Mouse (Mus musculus): ENCODE results near the gene Vax1. TPM values are rescaled to one million over a fixed set of nuclear protein-coding genes. Genes with fewer than 3 reads are reported as not detected.

Vax1 gene
- polyA plus RNA-seq, 1 experiment from 2014 or later = not detected

DNA sequence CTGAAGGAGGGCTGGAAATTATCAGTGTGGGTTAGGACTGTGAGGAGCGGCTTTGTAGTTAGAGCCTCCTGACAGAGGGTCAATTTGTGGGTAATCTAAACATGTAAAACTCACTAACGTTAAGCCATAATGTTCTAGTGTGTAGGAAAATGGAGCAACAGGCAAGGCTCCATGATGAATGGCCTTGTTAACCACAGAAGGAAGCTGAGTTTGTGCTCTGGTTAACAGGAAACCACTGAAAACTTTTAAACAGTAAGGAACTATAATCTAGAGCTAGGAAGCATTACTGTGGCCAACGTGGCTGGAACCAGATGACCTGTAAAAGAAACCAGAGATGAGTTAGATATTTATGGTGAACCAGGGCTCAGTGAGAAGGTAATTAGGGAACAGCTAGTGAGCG lies 13.2 kb downstream of the Vax1 start:
- Histone ChIP-seq H3K27ac (no peak overlapping the region), H3K36me3 (ENCODE audit: inconsistent target) (no peaks in the 10 kb centered on the region), H3K79me2 (ENCODE audit: inconsistent target) (no peaks in the 10 kb centered on the region), H3K4me3 (ENCODE audit: inconsistent target) (no peak overlapping the region)
- 0% methylated on average over 4 of the region's 4 CpGs for WGBS (ENCODE audit: missing documents)

DNA sequence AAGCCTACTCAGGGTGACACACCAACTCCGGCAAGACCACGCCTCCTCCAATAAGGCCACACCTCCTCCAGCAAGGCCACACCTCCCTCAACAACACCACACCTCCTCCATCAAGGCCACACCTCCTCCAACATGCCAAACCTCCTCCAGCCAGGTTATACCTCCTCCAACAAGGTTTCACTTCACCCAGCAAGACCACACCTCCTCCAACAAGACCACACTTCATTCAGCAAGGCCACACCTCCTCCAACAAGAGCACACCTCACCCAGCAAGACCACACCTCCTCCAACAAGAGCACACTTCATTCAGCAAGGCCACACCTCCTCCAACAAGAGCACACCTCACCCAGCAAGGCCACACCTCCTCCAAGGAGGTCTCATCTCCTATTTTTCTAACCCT lies 15.7 kb downstream of the Vax1 start:
- no peak overlapping the region for H3K27ac ChIP-seq
- H3K36me3 ChIP-seq (ENCODE audit: inconsistent target) = no peaks in the 10 kb centered on the region
- H3K79me2 ChIP-seq (ENCODE audit: inconsistent target) = no peaks in the 10 kb centered on the region
- 92% methylated on average over 2 of the region's 2 CpGs for WGBS (ENCODE audit: missing documents)
- H3K4me3 ChIP-seq (ENCODE audit: inconsistent target) = no peak overlapping the region

DNA sequence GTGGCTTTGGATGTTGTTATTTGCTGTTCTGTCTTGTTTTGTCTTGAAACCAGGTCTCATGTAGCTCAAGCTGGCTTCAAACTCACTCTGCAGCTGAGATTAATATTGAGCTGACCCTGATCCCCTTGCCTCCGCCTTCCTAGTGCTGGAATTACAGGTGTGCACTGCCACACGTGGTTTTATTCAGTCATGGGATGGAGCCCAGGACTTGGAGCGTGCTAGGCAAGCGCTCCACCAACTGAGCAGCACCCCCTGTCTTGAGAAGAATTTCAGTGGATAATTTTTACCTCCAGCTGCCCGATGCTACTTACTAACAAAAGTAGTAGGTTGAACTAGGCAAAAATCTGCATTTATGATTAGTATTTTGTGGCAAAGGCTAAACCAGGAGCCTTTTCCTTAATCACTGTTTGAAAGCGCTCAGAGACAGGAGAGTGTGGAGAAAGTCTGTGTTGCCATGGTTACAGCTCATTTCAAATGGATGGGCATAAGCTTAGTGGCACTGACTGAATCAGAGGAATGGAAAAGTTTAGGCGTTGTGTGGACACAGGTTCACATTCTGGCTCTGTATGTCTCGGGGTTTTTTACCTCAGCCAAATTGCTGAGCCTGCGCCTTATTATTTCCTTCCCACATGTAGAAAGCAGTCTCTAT lies 24.2 kb downstream of the Vax1 start:
- no peaks in the 10 kb centered on the region for H3K36me3 ChIP-seq (ENCODE audit: inconsistent target)
- no peak overlapping the region for H3K4me3 ChIP-seq (ENCODE audit: inconsistent target)
- WGBS (ENCODE audit: missing documents) = 74% methylated on average over 9 of the region's 9 CpGs
- H3K79me2 ChIP-seq (ENCODE audit: inconsistent target) = no peaks in the 10 kb centered on the region
- H3K27ac ChIP-seq = no peak overlapping the region

DNA sequence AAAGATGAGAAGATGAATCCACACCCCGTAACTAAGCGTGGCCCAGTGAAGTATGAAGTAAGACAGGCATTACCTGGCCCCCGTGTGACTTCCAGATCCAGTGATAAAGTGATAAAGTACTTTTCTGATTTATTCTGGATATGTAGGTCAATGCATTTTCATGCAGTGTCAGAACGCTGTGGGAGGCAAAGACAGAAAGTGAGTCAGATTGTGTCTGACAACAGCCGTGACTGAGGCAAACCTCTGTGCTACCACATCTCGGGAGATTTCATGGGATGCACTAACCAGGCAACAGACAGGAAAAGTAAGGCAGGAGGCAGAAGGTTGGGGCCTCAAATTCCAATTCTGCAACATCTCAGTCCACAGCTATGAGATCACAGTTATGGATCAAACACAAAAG lies 24.8 kb downstream of the Vax1 start:
- H3K4me3 ChIP-seq (ENCODE audit: inconsistent target) = no peak overlapping the region
- 78% methylated on average over 6 of the region's 6 CpGs for WGBS (ENCODE audit: missing documents)
- H3K36me3 ChIP-seq (ENCODE audit: inconsistent target) = no peaks in the 10 kb centered on the region
- H3K79me2 ChIP-seq (ENCODE audit: inconsistent target) = no peaks in the 10 kb centered on the region
- H3K27ac ChIP-seq = no peak overlapping the region

DNA sequence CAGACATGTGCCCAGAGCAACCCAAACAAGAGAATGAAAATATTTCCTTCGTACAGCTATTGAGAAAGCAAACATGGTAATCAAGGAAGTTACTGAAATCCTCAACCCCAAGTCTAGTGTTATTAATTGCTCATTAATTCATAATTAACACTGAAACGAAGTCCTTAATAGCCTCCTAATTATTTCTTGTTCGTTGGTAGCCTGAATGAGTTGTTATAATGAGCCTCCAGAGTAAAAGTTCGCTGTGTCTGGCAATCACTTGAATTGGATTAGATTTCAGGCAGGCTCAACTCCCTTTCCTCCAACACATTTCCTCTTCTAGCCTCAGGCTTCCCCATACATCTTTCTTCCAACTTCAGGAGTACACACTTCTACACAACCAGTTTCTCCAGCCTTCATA lies 27.6 kb downstream of the Vax1 start:
- H3K79me2 ChIP-seq (ENCODE audit: inconsistent target) = no peaks in the 10 kb centered on the region
- 77% methylated on average over 4 of the region's 4 CpGs for WGBS (ENCODE audit: missing documents)
- H3K4me3 ChIP-seq (ENCODE audit: inconsistent target) = no peak overlapping the region
- no peak overlapping the region for H3K27ac ChIP-seq
- no peaks in the 10 kb centered on the region for H3K36me3 ChIP-seq (ENCODE audit: inconsistent target)

DNA sequence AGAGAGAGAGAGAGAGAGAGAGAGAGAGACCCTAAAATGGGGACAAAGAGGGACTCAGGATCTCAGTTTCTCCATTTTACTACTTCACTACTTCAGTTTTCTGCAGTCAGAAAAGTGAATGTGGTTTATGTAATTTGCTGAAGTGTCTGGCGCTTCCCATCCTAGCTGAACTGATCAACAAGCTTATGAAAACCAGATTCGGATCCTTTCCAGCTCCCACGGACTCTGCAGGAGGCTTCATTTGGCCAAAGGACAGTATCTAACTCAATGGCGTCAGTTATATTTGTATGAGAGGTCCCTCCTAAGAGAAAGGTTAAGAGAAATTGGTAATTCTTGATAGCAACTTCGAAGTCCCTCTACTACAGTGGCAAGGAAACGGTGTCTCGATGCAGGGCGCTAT lies 34.5 kb downstream of the Vax1 start:
- Histone ChIP-seq H3K27ac (no peak overlapping the region), H3K4me3 (ENCODE audit: inconsistent target) (no peak overlapping the region), H3K36me3 (ENCODE audit: inconsistent target) (no peaks in the 10 kb centered on the region), H3K79me2 (ENCODE audit: inconsistent target) (no peaks in the 10 kb centered on the region)
- WGBS (ENCODE audit: missing documents) = 77% methylated on average over 8 of the region's 8 CpGs

DNA sequence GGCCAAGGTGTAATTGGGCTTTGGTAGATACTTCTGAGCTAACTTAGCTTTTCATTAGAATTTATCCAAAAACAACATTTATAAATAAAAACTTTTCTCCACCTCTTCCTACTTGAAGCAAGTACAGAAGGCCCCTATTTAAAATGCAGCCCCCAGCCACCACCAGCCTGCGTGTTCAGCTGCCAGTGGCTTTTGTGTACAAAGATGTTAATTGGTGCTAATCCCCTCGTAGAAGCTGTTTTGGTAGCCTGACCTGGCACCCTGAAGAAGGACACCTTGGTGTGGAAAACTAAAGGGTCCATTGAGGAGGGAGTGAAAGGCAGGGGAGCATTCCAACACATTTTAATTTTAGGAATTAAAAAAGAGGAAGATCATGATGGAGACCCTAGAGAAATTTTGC lies 34.9 kb downstream of the Vax1 start:
- Histone ChIP-seq H3K4me3 (ENCODE audit: inconsistent target) (no peak overlapping the region), H3K27ac (no peak overlapping the region), H3K79me2 (ENCODE audit: inconsistent target) (no peaks in the 10 kb centered on the region), H3K36me3 (ENCODE audit: inconsistent target) (no peaks in the 10 kb centered on the region)
- 75% methylated on average over 2 of the region's 2 CpGs for WGBS (ENCODE audit: missing documents)

DNA sequence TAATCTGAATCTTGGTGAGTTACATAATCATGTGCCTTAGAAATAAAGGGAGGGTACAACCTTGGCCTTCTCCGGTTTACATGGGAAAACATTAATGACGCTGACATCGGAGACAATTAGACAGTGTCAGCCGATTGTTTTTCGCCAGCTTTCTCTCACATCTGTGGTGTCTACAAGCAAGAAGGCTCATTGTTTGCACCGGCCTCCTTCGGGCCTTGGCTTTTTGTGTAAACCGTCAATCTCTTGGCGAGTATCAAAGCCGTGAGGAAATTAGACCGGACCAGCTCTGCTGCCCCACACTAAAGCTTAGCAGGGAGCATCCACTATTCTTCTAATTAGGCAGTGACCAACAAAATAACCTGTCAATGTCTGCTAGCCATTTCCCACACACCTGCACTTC lies 36.7 kb downstream of the Vax1 start:
- 91% methylated on average over 11 of the region's 11 CpGs for whole genome bisulfite sequencing (ENCODE audit: missing documents)
- Histone ChIP-seq H3K27ac (no peak overlapping the region), H3K36me3 (ENCODE audit: inconsistent target) (no peaks in the 10 kb centered on the region), H3K4me3 (ENCODE audit: inconsistent target) (no peak overlapping the region), H3K79me2 (ENCODE audit: inconsistent target) (no peaks in the 10 kb centered on the region)

DNA sequence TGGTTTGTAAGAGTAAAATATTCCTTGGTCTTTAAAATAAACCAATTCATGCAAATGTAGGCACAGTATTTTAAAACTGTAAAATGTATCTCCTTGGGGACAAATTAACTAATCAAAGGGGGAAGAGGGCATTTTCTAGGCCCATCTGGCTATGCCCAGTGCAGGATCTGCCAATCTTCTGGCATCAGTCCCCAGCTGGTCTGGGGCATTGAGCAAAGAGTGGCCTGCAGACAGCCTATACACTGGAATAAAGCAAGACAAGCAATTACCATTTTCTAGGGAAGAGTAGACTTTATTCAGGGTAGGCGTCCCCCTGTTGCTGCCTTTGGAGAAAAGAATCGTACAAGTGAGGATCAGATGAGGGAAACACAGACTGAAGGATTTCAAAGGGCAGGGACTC lies 40.2 kb downstream of the Vax1 start:
- H3K36me3 ChIP-seq (ENCODE audit: inconsistent target) = no peaks in the 10 kb centered on the region
- H3K79me2 ChIP-seq (ENCODE audit: inconsistent target) = no peaks in the 10 kb centered on the region
- H3K27ac ChIP-seq = no peak overlapping the region
- H3K4me3 ChIP-seq (ENCODE audit: inconsistent target) = no peak overlapping the region
- WGBS (ENCODE audit: missing documents) = 100% methylated on average over 2 of the region's 2 CpGs

DNA sequence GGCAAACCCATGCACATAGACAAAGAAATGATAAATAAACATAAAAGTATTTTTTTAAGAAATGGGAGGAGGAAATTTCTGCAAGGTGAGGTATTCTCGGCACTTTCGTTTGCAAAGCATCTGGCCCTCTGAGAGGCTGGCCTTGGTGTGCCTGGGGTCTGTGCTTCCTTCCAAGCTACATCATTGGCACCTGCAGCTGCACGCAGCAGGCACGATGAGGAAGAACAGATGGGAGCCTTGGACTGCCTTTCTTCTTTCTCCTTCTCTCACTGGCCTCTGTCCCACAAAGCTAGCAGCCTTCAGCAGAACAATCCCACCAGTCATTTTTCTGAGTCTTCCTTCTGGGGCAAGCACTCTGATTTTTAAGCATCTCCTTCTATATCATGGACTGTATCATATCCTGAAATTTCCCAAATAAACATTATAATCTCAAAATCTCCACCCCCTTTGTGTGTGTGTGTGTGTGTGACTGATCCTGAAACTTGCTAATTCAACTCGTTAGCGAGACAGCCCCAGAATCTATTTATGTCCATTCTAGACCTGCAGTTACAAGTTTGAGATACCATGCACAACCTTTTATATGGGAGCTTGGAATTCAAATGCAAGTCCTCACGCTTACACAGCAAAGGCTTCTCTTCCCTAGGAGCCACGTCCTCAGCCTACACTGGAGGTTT lies 41.2 kb downstream of the Vax1 start:
- Histone ChIP-seq H3K27ac (no peak overlapping the region), H3K36me3 (ENCODE audit: inconsistent target) (no peaks in the 10 kb centered on the region), H3K4me3 (ENCODE audit: inconsistent target) (no peak overlapping the region), H3K79me2 (ENCODE audit: inconsistent target) (no peaks in the 10 kb centered on the region)
- 81% methylated on average over 8 of the region's 8 CpGs for WGBS (ENCODE audit: missing documents)

DNA sequence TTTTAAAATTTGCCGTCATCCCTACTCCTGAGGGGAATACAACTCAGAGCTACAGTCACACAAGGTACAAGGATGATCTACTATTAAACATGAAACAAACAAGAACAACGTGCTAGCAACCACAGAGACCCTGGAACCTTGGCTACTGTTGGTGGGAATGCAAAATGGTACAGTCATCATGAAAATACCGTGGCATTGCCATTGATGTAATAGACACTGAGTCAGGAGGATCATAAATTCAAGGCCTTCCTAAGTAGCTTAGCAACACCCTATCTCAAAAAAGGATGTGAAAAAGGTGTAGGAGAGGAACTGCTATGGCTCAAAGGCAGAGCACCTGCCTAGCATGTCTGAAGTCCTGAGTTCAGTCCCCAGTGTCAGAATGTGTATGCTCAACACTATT lies 42.4 kb downstream of the Vax1 start:
- WGBS (ENCODE audit: missing documents) = 86% methylated on average over 3 of the region's 3 CpGs
- Histone ChIP-seq H3K4me3 (ENCODE audit: inconsistent target) (no peak overlapping the region), H3K36me3 (ENCODE audit: inconsistent target) (no peaks in the 10 kb centered on the region), H3K79me2 (ENCODE audit: inconsistent target) (no peaks in the 10 kb centered on the region), H3K27ac (no peak overlapping the region)

Other genes with a start within 250 kb of the Vax1 start
- not detected in 3 replicates for gene Eno4, start 226.6 kb downstream of the Vax1 start, polyA plus RNA-seq (2018)
- gene Hspa12a, start 226.4 kb downstream of the Vax1 start, polyA plus RNA-seq (2018) = 0.32 TPM in 1 of 3 replicates, not detected in the others
- 31.2 to 80.8 TPM (median 43.7 TPM) in 3 replicates for gene Shtn1, start 94.0 kb downstream of the Vax1 start, polyA plus RNA-seq (2018)
- gene Kcnk18, start 49.2 kb upstream of the Vax1 start, polyA plus RNA-seq (2018) = not detected in 3 replicates
- 0.09 TPM in 1 of 3 replicates, not detected in the others for gene Slc18a2, start 90.8 kb upstream of the Vax1 start, polyA plus RNA-seq (2018)
- gene Rps12-ps3, start 152.2 kb upstream of the Vax1 start, polyA plus RNA-seq (2018) = 11.3 to 140 TPM (median 136 TPM) in 3 replicates
- 14.8 to 16.5 TPM (median 16.4 TPM) in 3 replicates for gene Pdzd8, start 175.7 kb upstream of the Vax1 start, polyA plus RNA-seq (2018)